Mouse (Mus musculus) liver, postnatal 0 days (tissue): ENCODE measurements at regions not wholly inside any gene's neighbourhood (a gene's known extent, or its start where the extent isn't known, plus 50 kb on each side); places are given as distances from the start of the nearest gene placed in this dataset.

Source experiments
- ATAC-seq: fragments of 200-750 bp; cut with Nextera tagmentation; 2 replicates; pipeline ENCODE4 v1.8.0; 2017; ENCODE audit warnings: mild to moderate bottlenecking, moderate library complexity
- DNase-seq: peaks from one replicate; pipeline ENCODE4 v3.0.0-alpha.2; 2016
- H3K27ac ChIP-seq: fragments of 300-500 bp; sonication (generic); 2 replicates; pipeline ENCODE4 v1.5.1; 2014; ENCODE audit warnings: antibody characterized with exemption, moderate library complexity, mild to moderate bottlenecking, low read depth
- H3K27me3 ChIP-seq: fragments of 300-500 bp; sonication (generic); 2 replicates; pipeline ENCODE4 v1.6.1; 2014; ENCODE audit warnings: low read length, control low read depth, mixed read lengths; ENCODE audit not compliant: insufficient read depth
- H3K36me3 ChIP-seq: fragments of 300-500 bp; sonication (generic); replicated peaks from 2 replicates; pipeline ENCODE4 v1.6.1; 2014; ENCODE audit warnings: mild to moderate bottlenecking, control low read depth, low read length, moderate library complexity, mixed read lengths; ENCODE audit not compliant: insufficient read depth
- H3K4me1 ChIP-seq: fragments of 300-500 bp; sonication (generic); 2 replicates; pipeline ENCODE4 v1.6.1; 2014; ENCODE audit warnings: antibody characterized with exemption, mild to moderate bottlenecking, control low read depth; ENCODE audit not compliant: insufficient read depth
- H3K4me2 ChIP-seq: fragments of 300-500 bp; sonication (generic); 2 replicates; pipeline ENCODE4 v1.6.1; 2014; ENCODE audit warnings: low read depth, mild to moderate bottlenecking, low read length, moderate library complexity, mixed read lengths
- H3K4me3 ChIP-seq: fragments of 300-500 bp; sonication (generic); 2 replicates; pipeline ENCODE4 v1.5.1; 2014; ENCODE audit warnings: low read depth, low read length
- H3K9ac ChIP-seq: fragments of 300-500 bp; sonication (generic); replicated peaks from 2 replicates; pipeline ENCODE4 v1.6.1; 2014; ENCODE audit warnings: mild to moderate bottlenecking, moderate library complexity
- H3K9me3 ChIP-seq: fragments of 300-500 bp; sonication (generic); 2 replicates; pipeline ENCODE4 v1.6.1; 2016; ENCODE audit warnings: mild to moderate bottlenecking, control low read depth, low read length, mixed read lengths
- CTCF ChIP-seq: sonication (generic); IDR thresholded peaks from 2 replicates; pipeline ENCODE4 v1.5.1; 2016; ENCODE audit warnings: antibody characterized with exemption, low read depth
- EP300 ChIP-seq: IDR thresholded peaks from 2 replicates; pipeline ENCODE4 v1.6.1; 2016; ENCODE audit warnings: antibody characterized with exemption, low read depth, mild to moderate bottlenecking
- WGBS: fragments of 180-500 bp; shearing (Covaris S2); extraction: QIAGEN DNeasy Blood & Tissue Kit; methylation state at CpG from one replicate; pipeline ENCODE4 v1.1.7; 2014; ENCODE audit not compliant: insufficient replicate concordance; 5-methylcytosine and 5-hydroxymethylcytosine counted together

DNA sequence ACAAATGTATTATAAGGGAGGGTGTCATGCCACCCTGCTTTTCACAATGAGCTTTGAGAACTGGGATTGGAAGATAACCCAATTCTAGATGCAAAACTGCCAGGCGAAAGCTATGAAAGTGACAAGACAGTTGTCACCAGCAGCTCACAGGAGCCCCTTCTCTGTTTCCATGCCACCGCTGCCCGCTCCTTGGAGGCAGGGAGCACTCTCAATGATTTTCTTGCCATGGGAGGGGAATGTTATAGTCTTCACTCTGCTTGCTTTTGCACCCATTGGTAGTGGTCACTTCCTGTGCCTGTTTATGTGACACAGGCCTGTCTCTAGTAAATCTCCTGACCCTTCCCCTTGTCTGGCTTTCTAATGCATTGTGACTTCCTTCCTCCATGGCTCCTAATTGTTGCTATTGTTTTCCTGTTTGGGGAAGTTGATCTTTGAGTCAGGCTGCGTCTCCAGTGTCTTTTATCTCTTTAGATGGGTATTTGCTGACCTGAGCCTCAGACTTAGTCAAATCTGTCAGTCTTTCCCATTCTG is 143.4 kb downstream of the Tpra1 start:
- Histone ChIP-seq H3K27ac (no peak overlapping the region), H3K27me3 (0 out of 2 replicates have a peak, but pooled peaks cover 5% of the 10 kb centered on the region), H3K4me1 (no peaks in the 10 kb centered on the region), H3K4me2 (no peak overlapping the region), H3K4me3 (no peak overlapping the region), H3K9ac (no peak overlapping the region), H3K9me3 (no peaks in the 10 kb centered on the region), H3K36me3 (no peaks in the 10 kb centered on the region)
- ATAC-seq = no peak
- TF ChIP-seq EP300 (no peak), CTCF (no peak)
- no peak for DNase-seq
- WGBS = 67% methylated on average over 4 of the region's 4 CpGs

DNA sequence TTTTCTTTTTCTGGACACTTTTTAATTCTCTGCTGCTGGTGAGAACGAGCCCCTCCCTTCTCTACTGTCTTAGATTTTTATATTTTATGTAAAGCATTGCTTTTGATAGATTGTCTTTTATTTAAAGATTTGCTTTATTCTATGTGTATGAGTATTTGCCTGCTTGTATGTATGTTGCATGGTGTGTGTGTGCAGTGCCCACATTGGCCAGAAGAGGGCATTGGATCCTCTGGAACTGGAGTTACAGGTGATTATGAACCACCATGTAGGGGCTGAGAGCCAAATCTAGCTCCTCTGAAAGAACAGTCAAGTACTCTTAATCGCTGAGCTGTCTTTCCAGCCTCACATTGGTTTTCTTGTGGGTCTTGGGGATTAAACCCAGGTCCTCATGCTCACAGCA is 144.4 kb downstream of the Tpra1 start:
- Histone ChIP-seq H3K4me2 (no peak overlapping the region), H3K36me3 (no peaks in the 10 kb centered on the region), H3K27ac (no peak overlapping the region), H3K9ac (no peak overlapping the region), H3K9me3 (no peaks in the 10 kb centered on the region), H3K4me3 (no peak overlapping the region), H3K27me3 (0 out of 2 replicates have a peak, but pooled peaks cover 5% of the 10 kb centered on the region), H3K4me1 (no peaks in the 10 kb centered on the region; the same call in 1 of the 2 replicates)
- no peak for TF ChIP-seq EP300
- TF ChIP-seq CTCF = peak; percentile 53
- 67% methylated on average over 2 of the region's 2 CpGs for WGBS
- DNase-seq (peak; percentile 29), ATAC-seq (no peak)

DNA sequence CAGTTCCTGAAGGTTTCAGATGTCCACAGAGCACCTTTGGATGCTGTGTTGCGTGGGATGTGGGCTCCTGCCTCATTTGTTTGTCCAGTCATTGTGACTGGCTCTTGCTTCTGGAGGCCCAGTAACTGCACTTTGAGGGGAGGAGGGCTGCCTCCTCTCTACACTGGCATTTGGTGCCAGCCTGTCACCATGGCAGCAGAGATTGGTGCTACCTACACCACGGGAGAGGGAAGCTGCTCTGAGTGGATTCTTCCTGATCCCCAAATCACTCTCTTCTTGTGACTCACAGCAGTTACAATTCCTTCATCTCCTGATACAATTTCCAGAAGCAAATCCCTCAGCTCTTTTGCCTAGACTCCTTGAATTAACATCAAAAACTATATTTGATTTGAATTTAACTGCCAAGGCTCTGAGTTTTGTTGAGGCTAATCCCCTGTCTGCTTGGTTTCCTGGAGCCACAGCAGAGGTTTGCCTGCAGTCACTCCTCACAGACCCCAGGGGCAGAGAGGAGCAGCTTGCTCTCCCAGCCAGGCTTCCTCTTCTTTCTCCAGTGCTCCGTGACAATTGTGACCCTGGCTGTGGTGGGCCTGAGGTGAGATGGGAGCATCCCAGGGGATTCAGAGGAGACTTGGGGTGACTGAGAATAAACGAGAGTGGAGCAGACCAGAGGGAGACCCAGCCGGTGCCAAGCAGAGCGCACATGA is 145.7 kb downstream of the Tpra1 start:
- no peaks in the 10 kb centered on the region for H3K36me3 ChIP-seq
- no peaks in the 10 kb centered on the region; the same call in 1 of the 2 replicates for H3K4me1 ChIP-seq
- ATAC-seq (no peak), DNase-seq (no peak)
- 0 out of 2 replicates have a peak, but pooled peaks cover 5% of the 10 kb centered on the region for H3K27me3 ChIP-seq
- no peak overlapping the region for H3K27ac ChIP-seq
- no peaks in the 10 kb centered on the region for H3K9me3 ChIP-seq
- TF ChIP-seq CTCF (no peak), EP300 (no peak)
- no peak overlapping the region for H3K9ac ChIP-seq
- H3K4me2 ChIP-seq = no peak overlapping the region
- 42% methylated on average over 6 of the region's 6 CpGs for WGBS
- no peak overlapping the region for H3K4me3 ChIP-seq

DNA sequence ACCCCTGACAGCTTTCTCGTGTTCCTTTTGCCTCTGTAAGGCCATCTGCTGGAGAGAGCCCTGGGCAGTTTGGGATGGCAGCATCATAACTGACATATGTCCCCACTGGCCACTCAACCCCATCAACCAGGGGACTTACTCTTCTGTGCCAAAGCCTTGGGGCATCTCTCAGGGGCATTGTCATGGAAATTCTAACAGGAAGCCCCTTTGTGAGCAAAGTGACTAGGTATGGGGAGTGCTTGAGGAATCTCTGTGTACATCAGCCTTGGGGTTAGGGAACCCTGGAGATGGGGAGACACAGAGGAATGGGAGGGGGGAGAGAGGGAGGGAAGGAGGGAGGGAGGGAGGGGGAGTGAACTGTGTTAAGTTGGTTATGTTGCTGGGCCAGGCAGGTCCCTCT is 147.2 kb downstream of the Tpra1 start:
- H3K4me3 ChIP-seq = no peak overlapping the region
- no peak for DNase-seq
- no peak overlapping the region for H3K9ac ChIP-seq
- no peaks in the 10 kb centered on the region for H3K9me3 ChIP-seq
- H3K27ac ChIP-seq = no peak overlapping the region
- H3K4me2 ChIP-seq = no peak overlapping the region
- no peak for ATAC-seq
- 48% methylated on average over 1 of the region's 1 CpGs for WGBS
- TF ChIP-seq CTCF = no peak
- H3K4me1 ChIP-seq = no peaks in the 10 kb centered on the region; the same call in 1 of the 2 replicates
- 0 out of 2 replicates have a peak, but pooled peaks cover 5% of the 10 kb centered on the region for H3K27me3 ChIP-seq
- no peaks in the 10 kb centered on the region for H3K36me3 ChIP-seq

DNA sequence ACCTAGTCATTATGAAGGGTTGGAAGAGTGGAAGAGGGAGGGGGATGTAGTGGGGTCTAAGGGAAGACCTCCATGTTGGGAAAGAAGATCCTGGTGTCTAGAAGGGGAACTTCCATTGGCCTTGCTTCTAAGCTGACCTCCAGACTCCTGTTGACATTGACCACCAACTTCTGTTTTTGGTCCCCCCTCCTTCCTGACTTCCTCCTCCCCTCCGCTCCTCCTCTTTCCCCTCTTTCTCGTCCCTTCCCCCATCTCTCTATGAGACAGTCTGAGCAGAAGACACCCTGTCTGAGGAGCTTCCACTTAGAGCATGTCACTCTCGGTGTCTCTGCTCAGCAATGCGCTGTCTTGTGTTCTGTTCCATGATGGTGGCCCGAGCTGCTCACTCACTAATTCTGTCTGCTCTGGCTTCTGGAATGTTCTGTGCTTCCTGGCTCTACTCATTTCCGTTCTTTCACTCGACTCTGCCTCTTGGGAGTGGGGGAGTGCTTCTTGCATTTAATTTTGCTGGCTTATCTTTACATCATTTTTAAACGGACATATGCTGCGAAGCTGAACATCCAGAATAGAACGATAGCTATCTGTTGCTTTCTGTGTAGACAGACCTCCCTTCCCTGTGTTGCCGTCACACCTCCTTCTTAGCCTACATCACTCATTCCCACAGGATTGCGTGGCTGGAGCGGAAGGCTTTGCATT is 148.7 kb downstream of the Tpra1 start:
- ATAC-seq (no peak), DNase-seq (no peak)
- Histone ChIP-seq H3K4me1 (no peaks in the 10 kb centered on the region; the same call in 1 of the 2 replicates), H3K4me3 (no peak overlapping the region), H3K9me3 (no peaks in the 10 kb centered on the region), H3K4me2 (no peak overlapping the region), H3K27me3 (0 out of 2 replicates have a peak, but pooled peaks cover 5% of the 10 kb centered on the region), H3K27ac (no peak overlapping the region), H3K36me3 (no peaks in the 10 kb centered on the region), H3K9ac (no peak overlapping the region)
- TF ChIP-seq CTCF (no peak), EP300 (no peak)
- WGBS = 58% methylated on average over 13 of the region's 13 CpGs

DNA sequence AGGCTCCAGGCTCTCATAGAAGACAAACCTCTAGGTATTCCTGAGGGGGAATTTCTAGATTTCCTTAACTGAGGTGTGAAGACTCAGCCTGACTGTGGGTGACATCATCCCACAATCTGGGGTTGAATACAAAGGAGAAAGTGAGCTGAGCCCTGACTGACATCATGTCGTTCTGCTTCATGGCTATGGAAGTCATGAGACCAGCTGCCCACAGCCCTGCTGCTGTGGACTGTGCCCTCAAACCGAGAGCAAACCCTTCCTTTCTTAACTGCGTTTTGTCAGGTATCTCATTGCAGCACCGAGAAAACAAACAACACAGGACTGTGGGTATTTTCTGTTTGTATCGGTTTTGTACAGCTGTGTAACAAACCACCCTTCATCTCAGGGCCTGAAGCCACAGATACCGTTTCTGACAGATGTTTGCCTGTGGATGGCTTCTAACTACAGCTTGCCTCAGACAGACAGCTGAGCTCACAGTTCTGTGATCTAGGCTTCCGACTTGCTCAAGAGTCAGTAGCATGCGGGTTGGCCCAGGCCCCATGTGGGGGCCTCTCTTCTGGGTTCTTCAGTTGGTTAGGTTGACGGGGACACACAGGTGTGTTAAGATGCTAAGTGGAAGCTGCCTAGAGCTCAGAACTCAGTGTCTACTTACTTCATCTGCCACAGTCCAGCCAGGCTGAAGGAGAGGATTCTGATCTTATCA is 150.9 kb downstream of the Tpra1 start:
- DNase-seq (no peak), ATAC-seq (no peak)
- TF ChIP-seq EP300 (no peak), CTCF (no peak)
- Histone ChIP-seq H3K27ac (no peak overlapping the region), H3K9ac (no peak overlapping the region), H3K36me3 (no peaks in the 10 kb centered on the region), H3K4me1 (no peaks in the 10 kb centered on the region; the same call in 1 of the 2 replicates), H3K9me3 (no peaks in the 10 kb centered on the region), H3K4me3 (no peak overlapping the region), H3K4me2 (no peak overlapping the region), H3K27me3 (no peaks in the 10 kb centered on the region)
- 68% methylated on average over 9 of the region's 9 CpGs for WGBS
